Mouse (Mus musculus): ENCODE results near the gene Igf1r.
A peak's percentile ranks its signal among the peaks of the same experiment; 100 is the strongest.

Gene Igf1r

DNA sequence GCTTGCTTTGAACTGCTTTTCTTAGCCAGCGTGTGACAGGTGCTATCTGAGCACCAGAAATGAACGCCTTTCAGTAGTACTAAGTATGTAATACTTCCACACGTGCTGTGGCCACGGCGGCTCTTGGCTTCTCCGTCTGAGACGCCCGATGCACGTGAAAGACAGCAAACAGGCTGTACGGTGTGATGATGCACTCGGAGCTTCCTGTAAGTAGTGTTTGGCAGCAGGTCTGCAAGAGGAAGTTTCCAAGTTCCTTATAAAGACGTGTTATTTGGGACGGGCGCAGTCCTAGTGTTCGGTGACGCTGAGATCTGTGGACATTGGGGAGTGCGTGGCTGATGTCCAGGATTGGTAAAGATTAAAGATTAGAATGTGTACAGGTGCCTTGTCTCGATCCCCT, 5.4 kb downstream of the Igf1r start:
- peak; percentile 54 for DNase-seq

DNA sequence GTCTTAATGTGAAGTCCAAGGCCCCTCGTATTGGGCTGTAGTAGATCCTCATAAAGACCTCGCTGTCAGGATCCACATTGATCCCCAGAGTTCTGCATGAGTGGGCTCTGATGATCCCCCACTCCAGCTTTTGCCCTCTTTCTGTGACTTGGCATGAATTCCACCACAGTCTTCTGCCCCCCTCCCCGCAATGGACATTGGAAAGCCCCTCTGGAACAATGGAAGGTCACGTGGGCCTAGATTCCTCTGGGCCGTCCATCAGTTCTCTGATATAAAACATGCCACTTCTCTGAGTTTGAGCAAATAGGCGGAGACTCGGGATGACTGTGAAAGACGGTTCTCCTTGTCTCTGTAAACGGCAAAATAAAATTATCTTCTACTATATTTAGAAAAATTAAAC, 8.1 kb downstream of the Igf1r start:
- DNase-seq = no peak

DNA sequence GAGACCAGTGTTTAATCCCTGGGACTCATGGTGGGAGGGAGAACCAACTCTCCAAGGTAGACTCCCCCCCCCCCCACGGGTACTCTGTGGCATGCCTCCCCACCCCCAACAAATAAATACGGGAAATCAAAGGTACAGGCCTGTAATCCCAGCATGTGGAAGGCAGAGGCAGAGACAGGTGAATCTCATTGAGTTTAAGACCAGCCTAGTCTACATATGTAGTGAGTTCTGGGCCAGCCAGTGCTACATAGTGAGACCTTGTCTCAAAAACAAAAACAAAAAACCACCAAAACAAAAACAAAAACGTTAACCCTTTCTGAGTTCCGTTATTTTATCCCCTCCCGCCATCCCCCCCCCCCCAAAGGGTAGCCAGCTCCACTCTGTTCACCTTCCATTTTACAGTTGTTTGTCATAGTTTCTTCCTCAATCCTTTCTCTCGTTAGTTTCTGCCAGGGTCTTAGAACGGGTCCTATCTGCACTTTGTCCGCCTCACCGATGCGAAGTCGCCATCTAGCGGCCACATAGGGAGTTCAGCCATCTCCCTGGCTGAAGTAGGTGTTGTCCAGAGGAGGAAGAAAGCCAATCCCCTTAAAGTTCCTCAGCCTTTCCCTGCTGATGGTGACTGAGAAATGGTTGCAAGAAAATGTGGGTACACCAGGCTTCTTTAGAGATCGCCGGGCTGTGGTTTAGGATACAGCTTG, 9.1 kb downstream of the Igf1r start:
- DNase-seq = peak; percentile 91

- no peak for DNase-seq
These were observed 11.1 kb downstream of the Igf1r start for GRCm38 (mm10) chr7:67963691-67964090.

DNA sequence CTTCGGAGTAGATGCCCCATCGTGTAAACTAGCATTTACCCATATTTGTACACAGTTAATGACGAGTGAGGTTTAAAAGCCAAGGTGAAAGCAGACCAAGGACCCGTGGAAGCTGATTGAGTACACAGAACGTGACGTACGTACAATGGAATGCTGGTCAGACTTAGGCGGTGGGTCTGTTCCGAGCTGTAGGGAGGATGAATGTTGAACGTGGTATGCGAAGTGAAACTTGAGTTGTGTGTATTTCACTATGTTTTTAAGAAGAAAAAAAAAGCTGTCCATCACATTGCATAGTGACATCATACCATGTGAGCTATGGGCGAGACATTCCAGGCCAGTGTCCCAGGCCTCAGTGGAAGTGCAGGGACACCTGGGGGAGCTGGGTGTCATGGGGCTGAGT, 15.8 kb downstream of the Igf1r start:
- DNase-seq = no peak

DNA sequence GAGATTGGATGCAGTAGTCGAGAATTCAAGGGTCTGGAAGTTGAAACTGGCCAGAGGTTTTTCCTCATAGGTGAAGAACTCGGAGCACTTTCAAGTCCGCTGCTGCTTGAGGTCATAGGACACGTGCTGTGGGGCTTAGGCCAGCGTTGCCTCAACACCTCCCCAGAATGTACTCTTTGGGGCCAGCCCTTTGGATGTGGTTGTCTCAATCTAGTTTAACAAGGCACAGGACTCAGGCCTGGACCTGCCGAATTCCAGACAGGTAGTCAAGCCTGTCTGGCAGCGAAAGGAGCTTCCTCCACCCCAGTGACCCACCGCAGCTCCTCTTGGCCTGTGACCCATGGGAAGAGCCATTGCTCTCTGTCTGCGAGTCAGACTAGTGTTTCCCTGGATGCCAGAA, 16.4 kb downstream of the Igf1r start:
- no peak for DNase-seq

DNA sequence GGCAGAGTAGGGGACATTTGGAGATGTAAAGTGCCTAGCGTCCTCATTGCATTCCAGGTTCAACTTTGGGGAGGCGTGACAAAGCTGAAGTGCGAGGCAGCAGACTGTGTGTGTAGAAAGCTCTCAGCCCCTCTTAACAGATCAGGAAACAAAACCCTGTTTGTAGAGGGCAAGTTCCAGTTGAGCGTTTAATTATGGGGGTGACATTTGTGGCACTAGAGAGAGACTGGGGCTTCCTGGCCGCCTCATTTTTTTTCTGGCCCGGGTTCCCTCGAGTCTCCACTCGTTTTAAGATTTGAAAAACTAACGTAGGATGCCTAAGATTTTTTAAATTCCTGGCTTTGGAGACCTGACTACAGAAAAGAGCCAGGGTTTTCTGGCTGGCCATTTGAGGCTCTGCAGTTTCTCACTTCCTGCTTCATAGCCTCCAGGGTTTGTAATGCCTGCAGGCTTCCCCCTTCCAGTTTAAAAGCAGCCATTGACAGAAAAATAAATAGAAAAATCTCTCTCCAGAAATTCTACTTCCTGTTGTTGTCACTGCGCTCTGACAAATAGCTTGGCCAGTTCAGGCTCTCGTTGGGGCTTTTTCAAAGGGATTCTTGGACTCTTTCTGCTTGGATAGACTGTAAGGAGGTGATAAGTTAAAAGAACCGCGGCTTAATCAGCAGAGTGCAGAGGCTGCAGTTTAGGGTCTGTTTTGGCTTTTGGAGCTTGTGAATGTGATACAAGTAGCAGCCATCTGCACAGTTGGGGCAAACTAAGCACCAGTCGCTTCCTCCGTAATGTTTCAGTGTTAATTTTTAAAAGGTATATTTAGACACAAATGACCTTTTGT, 20.8 kb downstream of the Igf1r start:
- DNase-seq = no peak

DNA sequence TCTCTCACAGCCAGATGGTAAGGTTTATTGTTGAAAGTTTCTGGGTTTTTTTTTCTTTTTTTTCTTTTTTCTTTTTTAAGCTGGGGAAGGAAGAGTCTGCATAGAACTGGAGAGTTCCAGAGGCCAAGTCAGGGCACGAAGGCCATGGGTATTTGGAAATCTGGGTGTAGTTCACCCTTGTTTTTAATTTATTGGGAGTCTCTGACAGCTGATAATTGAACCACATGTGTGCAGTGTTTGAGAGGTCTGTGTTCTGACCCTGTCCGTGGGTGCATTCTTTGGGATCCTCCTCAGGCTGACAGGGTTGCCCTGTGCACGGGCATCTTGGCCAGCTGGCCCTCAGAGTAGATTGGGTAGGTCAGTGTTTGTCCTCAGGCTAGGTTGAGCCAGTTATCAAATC, 29.3 kb downstream of the Igf1r start:
- no peak for DNase-seq

DNA sequence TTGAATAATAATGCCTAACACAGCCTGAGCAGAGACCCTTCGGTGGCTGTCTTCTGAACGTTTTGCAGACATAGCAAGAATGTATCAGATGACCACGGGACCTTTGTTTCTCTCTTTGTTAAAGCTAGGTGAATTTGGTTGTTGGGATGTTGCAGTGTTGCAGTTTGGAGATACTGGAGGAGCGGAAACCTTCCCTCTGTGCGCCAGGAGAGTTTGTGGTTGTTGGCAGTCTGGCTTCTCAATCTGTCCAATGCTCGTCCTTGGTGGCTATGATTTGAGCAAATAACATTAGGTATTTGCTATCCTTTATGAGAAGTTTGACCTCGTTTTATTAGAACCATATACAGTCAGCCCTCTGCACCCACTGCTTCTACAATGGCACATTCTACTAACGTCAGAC, 30.2 kb downstream of the Igf1r start:
- DNase-seq = no peak

DNA sequence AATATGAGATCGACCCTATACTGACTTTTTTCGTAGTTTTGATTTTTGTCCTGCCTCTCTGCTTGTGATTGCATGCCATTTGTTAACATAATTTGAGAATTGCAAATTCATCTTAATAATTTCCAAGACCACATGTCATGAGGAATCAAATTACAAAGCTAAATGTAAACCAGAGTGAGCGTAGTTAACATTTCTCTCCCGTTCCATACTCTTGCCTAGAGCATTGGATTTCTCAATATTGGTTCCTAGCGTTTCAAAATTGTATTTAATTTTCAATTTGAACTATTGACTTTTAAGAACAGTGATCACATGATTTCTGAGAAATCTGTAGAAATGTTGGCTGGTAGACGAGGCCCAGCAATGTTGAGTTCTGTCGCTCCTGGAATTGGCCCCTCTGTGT, 30.8 kb downstream of the Igf1r start:
- no peak for DNase-seq

GRCm38 (mm10) chr7:67985003-67985416, 32.4 kb downstream of the Igf1r start:
- DNase-seq = peak; percentile 29

- no peak for DNase-seq
These were observed 32.9 kb downstream of the Igf1r start for GRCm38 (mm10) chr7:67985511-67985910.

GRCm38 (mm10) chr7:67986277-67986676, 33.6 kb downstream of the Igf1r start:
- DNase-seq = no peak

- no peak for DNase-seq
These were observed 34.2 kb downstream of the Igf1r start for GRCm38 (mm10) chr7:67986816-67987215.

DNA sequence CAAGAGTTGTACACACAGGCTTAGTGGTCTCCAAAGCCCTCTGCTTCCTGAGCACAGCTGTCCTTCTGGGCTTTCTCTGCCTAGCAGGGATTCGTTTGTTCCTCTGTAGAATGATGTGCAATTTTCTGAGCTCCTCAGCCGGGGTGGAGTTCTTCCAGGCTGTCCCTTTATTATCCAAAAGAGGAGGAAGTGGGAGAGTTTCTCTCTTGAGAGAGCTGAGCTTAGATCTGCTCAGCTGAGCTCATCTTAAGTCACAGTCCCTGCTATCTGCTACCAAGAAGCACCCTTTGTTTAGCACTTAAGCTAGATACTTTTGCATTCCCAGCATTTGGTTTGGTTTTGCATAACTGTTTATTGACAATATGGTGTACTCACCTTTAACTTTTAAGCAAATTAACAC, 36.7 kb downstream of the Igf1r start:
- no peak for DNase-seq

DNA sequence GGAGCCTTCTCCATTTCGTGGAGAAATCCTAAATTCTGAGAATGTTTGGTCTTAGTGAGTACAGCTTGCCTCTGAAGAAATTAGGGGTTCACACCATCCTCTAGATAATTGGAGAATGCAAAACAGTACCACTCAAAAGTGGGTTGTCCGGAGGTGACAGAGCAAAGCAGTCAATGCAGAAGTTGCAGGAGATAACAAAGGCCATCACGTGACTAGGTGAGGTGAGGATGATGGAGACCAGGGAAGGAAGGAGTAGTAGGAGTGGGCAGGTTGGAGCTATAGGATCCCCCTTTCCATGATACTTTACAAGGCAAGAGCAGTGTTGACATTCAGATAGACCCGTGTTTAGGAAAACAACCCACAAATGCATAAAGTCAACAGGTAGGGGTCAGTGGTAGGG, 41.0 kb downstream of the Igf1r start:
- no peak for DNase-seq

- peak; percentile 22 for DNase-seq
These were observed 41.8 kb downstream of the Igf1r start for GRCm38 (mm10) chr7:67994346-67994858.

- no peak for DNase-seq
These were observed 42.6 kb downstream of the Igf1r start for GRCm38 (mm10) chr7:67995276-67995675.

GRCm38 (mm10) chr7:67996202-67996960, 43.8 kb downstream of the Igf1r start:
- DNase-seq = no peak

- no peak for DNase-seq
These were observed 48.6 kb downstream of the Igf1r start for GRCm38 (mm10) chr7:68001269-68001668.

DNA sequence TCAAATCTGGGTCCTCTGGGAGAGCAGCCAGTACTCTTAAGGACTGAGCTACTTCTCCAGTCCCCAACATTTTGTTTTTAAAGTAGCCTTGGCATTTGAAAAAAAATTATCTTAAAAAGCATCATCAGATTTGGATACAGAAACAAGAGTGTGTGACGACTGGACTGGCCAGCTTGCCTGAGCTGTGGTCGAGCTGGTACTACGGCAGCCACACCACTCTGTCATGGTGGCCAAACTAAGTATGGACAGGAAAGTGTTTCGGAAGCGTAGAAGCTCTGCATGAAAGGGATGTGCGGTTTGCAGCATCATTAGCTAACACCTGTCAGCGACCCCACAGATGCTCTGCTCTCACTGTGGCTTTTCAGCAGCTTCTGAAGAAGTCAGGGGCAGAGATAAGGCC, 53.4 kb downstream of the Igf1r start:
- DNase-seq = no peak

DNA sequence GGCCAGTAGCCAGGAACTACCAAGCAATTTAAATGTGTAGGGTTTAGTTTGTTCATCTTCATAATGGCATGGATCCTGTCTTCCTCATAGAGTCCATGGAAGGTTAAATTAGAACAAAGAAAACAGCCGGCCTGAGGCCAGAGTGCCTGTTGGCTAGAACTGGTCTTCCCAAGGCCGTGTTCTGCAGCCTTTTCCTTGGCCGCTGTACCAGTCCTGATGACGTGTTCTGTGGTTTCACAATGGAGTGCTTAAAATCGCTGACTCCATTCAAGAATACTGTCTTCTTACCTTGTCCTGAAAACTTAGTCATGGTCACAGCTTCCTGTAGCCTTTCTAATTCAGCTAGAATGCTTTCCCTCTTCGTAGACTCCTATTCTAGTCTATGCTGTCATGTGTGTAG, 53.9 kb downstream of the Igf1r start:
- no peak for DNase-seq

- no peak for DNase-seq
These were observed 57.0 kb downstream of the Igf1r start for GRCm38 (mm10) chr7:68009635-68010034.

DNA sequence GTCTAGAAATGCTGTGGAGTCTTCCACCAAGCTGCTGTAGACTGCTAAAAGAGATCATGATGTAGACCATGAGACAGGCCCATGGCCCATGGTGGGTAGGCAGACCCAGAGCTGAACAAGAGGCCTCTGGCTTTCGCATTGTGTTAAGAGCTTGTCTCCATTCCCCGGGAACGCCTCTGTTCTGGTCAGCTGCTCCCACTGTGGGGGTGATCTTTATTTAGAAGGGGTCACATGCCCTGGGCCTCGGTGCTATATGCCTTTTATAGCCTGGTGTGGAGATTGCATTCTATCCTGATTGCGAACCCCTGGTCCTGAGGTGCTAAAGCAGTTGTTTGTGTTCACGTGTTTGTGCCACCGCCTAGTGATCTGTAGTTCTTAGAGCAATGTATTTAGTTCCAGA, 57.5 kb downstream of the Igf1r start:
- no peak for DNase-seq
